Mouse (Mus musculus) kidney, adult 2 months (tissue): ENCODE results near the gene Tnfsf18.

ENCODE experiments used
- CTCF ChIP-seq: fragments of 200-500 bp; conservative IDR thresholded peaks from 2 replicates; pipeline ENCODE4 v1.5.1; 2011; ENCODE audit warnings: low read depth, mild to moderate bottlenecking, control low read depth, low read length, moderate library complexity, mixed read lengths; ENCODE audit not compliant: insufficient read depth, insufficient read length
- POLR2A ChIP-seq: fragments of 200-500 bp; IDR thresholded peaks from one replicate; pipeline ENCODE4 v1.6.1; 2011; ENCODE audit warnings: low read depth, low read length, control low read depth

GRCm38 (mm10) chr1:161491766-161492165, 2.7 kb upstream of the Tnfsf18 start:
- no peak for TF ChIP-seq POLR2A
- TF ChIP-seq CTCF, result no peak
